Comparison of ENCODE assay signal across 8 mouse cellular contexts in genomic region chr7:19369823-19370425, GRCm38 (mm10). TPM values are rescaled to one million over a fixed set of nuclear protein-coding genes. Genes with fewer than 3 reads are reported as not detected.
DNase-seq lines count a peak whose midpoint lies in the region; ATAC-seq and TF ChIP-seq lines count a peak whose summit lies in the region.

No protein-coding gene starts in this region.

- peak; percentile 85 for DNase-seq in CD4-positive, CD25-positive, alpha-beta regulatory T cell, adult 2 months (ENCODE audit: low read depth, low spot score)
- peak; percentile 81 for DNase-seq in adrenal gland, postnatal 10 days
- peak; percentile 77 for DNase-seq in embryonic facial prominence, embryonic 11.5 days (ENCODE audit: low spot score)
- DNase-seq in kidney, postnatal 14 days, result peak; percentile 70
- DNase-seq in lung, postnatal 0 days (ENCODE audit: low spot score), result peak; percentile 46
- peak; percentile 82 for DNase-seq in retina, postnatal 1 day

- peak; percentile 69; the same call in 1 of the 2 replicates for ATAC-seq in embryonic facial prominence, embryonic 11.5 days (replicated peaks; ENCODE audit: insufficient number of reproducible peaks, low FRiP score, low TSS enrichment, low read depth)
- ATAC-seq in heart, embryonic 16.5 days (replicated peaks; ENCODE audit: extremely low read depth, insufficient read depth, low FRiP score), result peak; percentile 52; the same call in 1 of the 2 replicates
- peak; percentile 64 for ATAC-seq in lung, postnatal 0 days
- ATAC-seq in erythroblast, adult 5-6 weeks (replicated peaks; ENCODE audit: low FRiP score, poor library complexity, severe bottlenecking), result no peak; the same call in 1 of the 2 replicates

- WGBS in embryonic facial prominence, embryonic 11.5 days, result 10% methylated on average over 46 of the region's 46 CpGs
- 21% methylated on average over 46 of the region's 46 CpGs for WGBS in heart, embryonic 16.5 days
- 12% methylated on average over 44 of the region's 46 CpGs for WGBS in lung, postnatal 0 days

- TF ChIP-seq CTCF in lung, postnatal 0 days (IDR thresholded peaks at IDR 0.05), result peak; percentile 86

- H3K36me3 ChIP-seq in embryonic facial prominence, embryonic 11.5 days (replicated peaks; ENCODE audit: control insufficient read depth, insufficient read depth, low read depth, low read length), result no peaks in the 10 kb centered on the region
- H3K36me3 ChIP-seq in heart, embryonic 16.5 days (ENCODE audit: control insufficient read depth, insufficient read depth), result peaks cover 29% of the 10 kb centered on the region
- no peaks in the 10 kb centered on the region for H3K36me3 ChIP-seq in lung, postnatal 0 days (ENCODE audit: insufficient read depth, low read length)

- peaks cover 2% of the 10 kb centered on the region; the same call in 1 of the 2 replicates for H3K27me3 ChIP-seq in embryonic facial prominence, embryonic 11.5 days (ENCODE audit: control insufficient read depth, insufficient read depth, low read length)
- H3K27me3 ChIP-seq in heart, embryonic 16.5 days (ENCODE audit: control insufficient read depth, insufficient read depth, low read length), result no peaks in the 10 kb centered on the region
- H3K27me3 ChIP-seq in lung, postnatal 0 days (replicated peaks; ENCODE audit: insufficient read depth, low read length), result no peaks in the 10 kb centered on the region

- 0 out of 2 replicates have a peak, but pooled peaks cover 3% of the 10 kb centered on the region for H3K4me1 ChIP-seq in embryonic facial prominence, embryonic 11.5 days (ENCODE audit: control insufficient read depth, insufficient read depth, low read length)
- H3K4me1 ChIP-seq in heart, embryonic 16.5 days (ENCODE audit: control insufficient read depth, insufficient read depth, low read length), result 0 out of 2 replicates have a peak, but pooled peaks cover 4% of the 10 kb centered on the region
- peaks cover 4% of the 10 kb centered on the region; the same call in 1 of the 2 replicates for H3K4me1 ChIP-seq in lung, postnatal 0 days (ENCODE audit: insufficient read depth, low read depth, low read length)

- TF ChIP-seq EP300 in lung, postnatal 0 days (IDR thresholded peaks at IDR 0.05), result no peak

- no peaks in the 10 kb centered on the region for H3K9me3 ChIP-seq in embryonic facial prominence, embryonic 11.5 days (replicated peaks; ENCODE audit: control insufficient read depth, low read length)
- no peaks in the 10 kb centered on the region for H3K9me3 ChIP-seq in heart, embryonic 16.5 days (replicated peaks; ENCODE audit: control insufficient read depth, low read length)
- H3K9me3 ChIP-seq in lung, postnatal 0 days (ENCODE audit: low read length), result no peaks in the 10 kb centered on the region

- H3K4me2 ChIP-seq in embryonic facial prominence, embryonic 11.5 days (ENCODE audit: low read depth, low read length), result peak overlapping the region; percentile 78
- peak overlapping the region; percentile 55 for H3K4me2 ChIP-seq in heart, embryonic 16.5 days (ENCODE audit: low read depth, low read length)
- peak overlapping the region; percentile 61 for H3K4me2 ChIP-seq in lung, postnatal 0 days (replicated peaks; ENCODE audit: low read depth, low read length)

- peak overlapping the region; percentile 35 for H3K4me3 ChIP-seq in embryonic facial prominence, embryonic 11.5 days (ENCODE audit: low read depth, low read length)
- peak overlapping the region; percentile 38 for H3K4me3 ChIP-seq in heart, embryonic 16.5 days (ENCODE audit: low read length)
- H3K4me3 ChIP-seq in lung, postnatal 0 days (ENCODE audit: low read depth, low read length), result peak overlapping the region; percentile 24

- H3K9ac ChIP-seq in embryonic facial prominence, embryonic 11.5 days (replicated peaks; ENCODE audit: low read length), result peak overlapping the region; percentile 62
- peak overlapping the region; percentile 61 for H3K9ac ChIP-seq in heart, embryonic 16.5 days (ENCODE audit: low read length)
- H3K9ac ChIP-seq in lung, postnatal 0 days (replicated peaks; ENCODE audit: low read depth), result no peak overlapping the region; the same call in 1 of the 2 replicates

- no peak overlapping the region for H3K27ac ChIP-seq in embryonic facial prominence, embryonic 11.5 days (replicated peaks; ENCODE audit: low read depth, low read length)
- H3K27ac ChIP-seq in heart, embryonic 16.5 days (ENCODE audit: low read length), result no peak overlapping the region
- H3K27ac ChIP-seq in lung, postnatal 0 days (ENCODE audit: low read length), result no peak overlapping the region

RNA-seq across cellular contexts. Expression of gene Ppp1r13l, which starts 10.4 kb away (rescaled TPM):
- 1 to 10 TPM; 5.0 to 6.0 TPM for total RNA-seq in adrenal gland, postnatal 10 days (2021)
- 4.7 and 5.2 TPM in 2 replicates for polyA plus RNA-seq in embryonic facial prominence, embryonic 11.5 days (2014; fragmentation: Nextera tagmentation; extraction: Ambion mirVana)
- polyA plus RNA-seq in heart, embryonic 16.5 days (2015; fragmentation: Nextera tagmentation; extraction: Ambion mirVana), result 13.6 and 14.2 TPM in 2 replicates
- polyA plus RNA-seq in lung, postnatal 0 days (2015; fragmentation: Nextera tagmentation; extraction: Ambion mirVana), result 4.1 and 4.2 TPM in 2 replicates
- 0.19 and 3.3 TPM in 2 replicates for total RNA-seq in erythroblast, adult 5-6 weeks (2015; ENCODE audit: low replicate concordance)
- total RNA-seq in erythroblast, adult 5-6 weeks (2017; ENCODE audit: low replicate concordance), result not detected in 2 replicates

RNA-seq across cellular contexts. Expression of gene Cd3eap, which starts 10.6 kb away (rescaled TPM):
- 10 to 100 TPM; 11.5 to 11.7 TPM for total RNA-seq in adrenal gland, postnatal 10 days (2021)
- polyA plus RNA-seq in embryonic facial prominence, embryonic 11.5 days (2014; fragmentation: Nextera tagmentation; extraction: Ambion mirVana), result 20.1 and 21.5 TPM in 2 replicates
- polyA plus RNA-seq in heart, embryonic 16.5 days (2015; fragmentation: Nextera tagmentation; extraction: Ambion mirVana), result 16.2 and 16.7 TPM in 2 replicates
- 6.5 and 7.6 TPM in 2 replicates for polyA plus RNA-seq in lung, postnatal 0 days (2015; fragmentation: Nextera tagmentation; extraction: Ambion mirVana)
- 1.2 and 1.9 TPM in 2 replicates for total RNA-seq in erythroblast, adult 5-6 weeks (2015; ENCODE audit: low replicate concordance)
- total RNA-seq in erythroblast, adult 5-6 weeks (2017; ENCODE audit: low replicate concordance), result 2.6 and 5.7 TPM in 2 replicates

RNA-seq across cellular contexts. Expression of gene Ercc2, which starts 11.9 kb away (rescaled TPM):
- 10 to 100 TPM; 18.8 to 29.0 TPM for total RNA-seq in adrenal gland, postnatal 10 days (2021)
- polyA plus RNA-seq in embryonic facial prominence, embryonic 11.5 days (2014; fragmentation: Nextera tagmentation; extraction: Ambion mirVana), result 7.1 and 8.2 TPM in 2 replicates
- polyA plus RNA-seq in heart, embryonic 16.5 days (2015; fragmentation: Nextera tagmentation; extraction: Ambion mirVana), result 11.1 and 12.8 TPM in 2 replicates
- polyA plus RNA-seq in lung, postnatal 0 days (2015; fragmentation: Nextera tagmentation; extraction: Ambion mirVana), result 8.9 and 9.4 TPM in 2 replicates
- 1.3 and 2.7 TPM in 2 replicates for total RNA-seq in erythroblast, adult 5-6 weeks (2015; ENCODE audit: low replicate concordance)
- total RNA-seq in erythroblast, adult 5-6 weeks (2017; ENCODE audit: low replicate concordance), result 11.4 and 18.0 TPM in 2 replicates

RNA-seq across cellular contexts. Expression of gene Ercc1, which starts 25.3 kb away (rescaled TPM):
- total RNA-seq in adrenal gland, postnatal 10 days (2021), result 10 to 100 TPM; 37.1 to 41.3 TPM
- polyA plus RNA-seq in embryonic facial prominence, embryonic 11.5 days (2014; fragmentation: Nextera tagmentation; extraction: Ambion mirVana), result 87.1 and 94.5 TPM in 2 replicates
- 61.0 and 62.4 TPM in 2 replicates for polyA plus RNA-seq in heart, embryonic 16.5 days (2015; fragmentation: Nextera tagmentation; extraction: Ambion mirVana)
- 51.0 and 57.8 TPM in 2 replicates for polyA plus RNA-seq in lung, postnatal 0 days (2015; fragmentation: Nextera tagmentation; extraction: Ambion mirVana)
- 8.6 and 8.8 TPM in 2 replicates for total RNA-seq in erythroblast, adult 5-6 weeks (2015; ENCODE audit: low replicate concordance)
- 4.6 and 5.2 TPM in 2 replicates for total RNA-seq in erythroblast, adult 5-6 weeks (2017; ENCODE audit: low replicate concordance)

RNA-seq across cellular contexts. Expression of gene Klc3, which starts 34.0 kb away (rescaled TPM):
- total RNA-seq in adrenal gland, postnatal 10 days (2021), result 1 to 10 TPM; 1.4 to 1.7 TPM
- polyA plus RNA-seq in embryonic facial prominence, embryonic 11.5 days (2014; fragmentation: Nextera tagmentation; extraction: Ambion mirVana), result 3.9 and 5.6 TPM in 2 replicates
- 4.1 and 5.0 TPM in 2 replicates for polyA plus RNA-seq in heart, embryonic 16.5 days (2015; fragmentation: Nextera tagmentation; extraction: Ambion mirVana)
- 28.1 and 31.4 TPM in 2 replicates for polyA plus RNA-seq in lung, postnatal 0 days (2015; fragmentation: Nextera tagmentation; extraction: Ambion mirVana)
- not detected in 2 replicates for total RNA-seq in erythroblast, adult 5-6 weeks (2015; ENCODE audit: low replicate concordance)
- not detected in 2 replicates for total RNA-seq in erythroblast, adult 5-6 weeks (2017; ENCODE audit: low replicate concordance)
